Mouse (Mus musculus) bone marrow, adult 2 months (tissue): ENCODE results near the gene Gm4922. TPM values are rescaled to one million over a fixed set of nuclear protein-coding genes. Genes with fewer than 3 reads are reported as not detected.

Experiments
- H3K27ac ChIP-seq: fragments of 200-500 bp; 2 replicates; pipeline ENCODE4 v1.5.1; 2012; ENCODE audit warnings: low read depth, mild to moderate bottlenecking, control low read depth, inconsistent platforms, low read length; ENCODE audit not compliant: control insufficient read depth, poor library complexity, insufficient read depth
- H3K4me1 ChIP-seq: fragments of 200-500 bp; 2 replicates; pipeline ENCODE4 v1.6.1; 2011; ENCODE audit warnings: low read length; ENCODE audit not compliant: control insufficient read depth, insufficient read depth
- H3K4me3 ChIP-seq: fragments of 200-500 bp; replicated peaks from 2 replicates; pipeline ENCODE3; 2011; ENCODE audit warnings: mild to moderate bottlenecking, low read depth, low read length, control low read depth; ENCODE audit not compliant: control insufficient read depth
- CTCF ChIP-seq: fragments of 200-500 bp; IDR thresholded peaks from 2 replicates; pipeline ENCODE4 v1.5.1; 2011; ENCODE audit warnings: low read length, control low read depth; ENCODE audit not compliant: control insufficient read depth, insufficient read depth
- POLR2A ChIP-seq: fragments of 200-500 bp; IDR thresholded peaks from 2 replicates; pipeline ENCODE4 v1.6.1; 2011; ENCODE audit warnings: low read depth, mild to moderate bottlenecking, control low read depth, low read length, borderline replicate concordance; ENCODE audit not compliant: control insufficient read depth
- WGBS: fragments of 180-500 bp; shearing (Covaris S2); methylation state at CpG from one replicate; pipeline ENCODE4 v1.1.7; 2018; 5-methylcytosine and 5-hydroxymethylcytosine counted together
- polyA plus RNA-seq: library from polyadenylated mRNA; stranded (reverse); fragments of >200 nt; gene quantifications from 2 replicates; pipeline ENCODE4 v1.2.4, GENCODE M21; 2011; ENCODE audit warnings: low replicate concordance; ENCODE audit not compliant: missing spikeins, insufficient read depth, insufficient read length

Gene Gm4922
- polyA plus RNA-seq, 1 experiment = not detected

DNA sequence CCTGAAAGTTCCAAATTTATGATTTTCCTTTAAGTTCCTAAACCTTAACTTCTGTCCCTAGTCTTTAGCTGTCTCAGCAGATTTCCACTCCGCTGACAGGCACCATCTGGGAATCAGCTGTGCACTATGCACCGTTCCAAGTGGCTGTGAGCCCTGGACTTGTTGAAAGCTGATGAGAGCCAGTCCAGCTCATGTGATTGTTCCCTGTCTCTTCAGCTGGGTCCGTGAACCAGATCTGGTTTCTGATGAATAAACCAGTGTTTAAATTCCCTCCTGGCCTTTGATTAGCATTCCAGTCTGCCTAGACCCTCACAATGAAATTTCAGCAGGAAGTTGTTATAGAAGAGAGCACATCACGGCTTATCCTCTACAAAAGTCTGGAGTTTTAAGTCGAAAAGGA lies 30.0 kb upstream of the Gm4922 start:
- WGBS = 83% methylated on average over 5 of the region's 5 CpGs
- TF ChIP-seq CTCF (no peak), POLR2A (no peak)
- no peak overlapping the region for H3K27ac ChIP-seq
- no peaks in the 10 kb centered on the region for H3K4me1 ChIP-seq
- no peak overlapping the region for H3K4me3 ChIP-seq

DNA sequence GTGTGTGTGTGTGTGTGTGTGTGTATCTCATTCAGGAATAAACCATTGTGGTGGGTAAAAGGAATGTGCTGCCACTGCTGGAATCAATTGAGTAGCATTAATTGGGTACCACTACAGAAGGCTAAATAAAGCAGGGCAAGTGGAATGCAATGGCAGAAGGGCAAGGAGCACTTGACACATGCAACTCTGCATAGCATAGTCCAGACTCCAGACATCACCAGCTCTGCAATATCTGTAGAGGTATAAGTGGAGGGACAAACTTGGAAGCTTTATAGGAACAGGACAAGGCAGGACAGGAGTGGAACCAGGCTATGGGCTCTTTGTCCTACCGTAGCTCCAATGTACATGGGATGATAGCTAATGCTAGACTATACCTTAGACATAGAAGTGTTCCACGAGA lies 25.2 kb upstream of the Gm4922 start:
- no peaks in the 10 kb centered on the region for H3K4me1 ChIP-seq
- 88% methylated on average over 2 of the region's 2 CpGs for WGBS
- no peak overlapping the region for H3K4me3 ChIP-seq
- TF ChIP-seq POLR2A (no peak), CTCF (no peak)
- no peak overlapping the region for H3K27ac ChIP-seq

DNA sequence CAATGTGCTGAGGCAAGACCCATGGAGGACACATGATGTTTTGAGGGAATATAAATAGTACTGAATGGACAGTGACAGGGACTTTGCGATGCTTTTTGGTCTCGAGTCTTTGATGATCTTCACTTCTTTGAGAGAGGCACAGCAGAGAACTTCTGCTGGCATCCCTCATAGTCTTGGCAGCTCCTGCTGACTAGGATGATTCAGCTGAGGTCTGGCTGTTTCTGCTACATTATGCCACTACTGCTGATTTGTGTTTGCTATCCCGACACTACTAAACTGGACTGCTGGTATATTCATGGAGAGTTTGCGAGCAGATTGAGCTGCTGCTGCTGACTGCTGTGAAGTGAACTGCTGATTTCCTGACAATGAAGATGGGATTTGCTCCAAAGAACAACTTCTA lies 3.5 kb upstream of the Gm4922 start:
- Histone ChIP-seq H3K4me1 (no peaks in the 10 kb centered on the region), H3K27ac (no peak overlapping the region), H3K4me3 (no peak overlapping the region)
- TF ChIP-seq POLR2A (no peak), CTCF (no peak)
- 86% methylated on average over 4 of the region's 4 CpGs for WGBS

DNA sequence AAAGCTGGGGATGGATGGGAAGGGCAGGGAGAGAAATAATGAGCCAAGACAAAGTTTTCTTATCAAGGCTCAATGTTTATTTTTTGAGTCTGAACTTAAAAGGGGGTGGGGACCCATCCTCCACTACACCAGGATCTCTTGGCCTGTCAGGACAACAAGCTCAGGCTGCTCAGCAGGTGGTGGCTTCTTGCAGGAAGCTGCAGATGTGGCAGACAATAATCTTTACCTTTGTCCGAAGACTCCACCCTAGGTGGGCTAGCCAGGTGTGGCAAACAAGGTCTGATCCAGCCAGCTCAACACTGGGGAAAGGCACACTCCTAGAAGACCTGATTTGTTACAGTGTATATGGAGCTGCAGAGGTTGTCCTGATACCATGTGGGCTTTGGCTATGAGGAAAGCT lies 2.0 kb upstream of the Gm4922 start:
- H3K4me3 ChIP-seq = no peak overlapping the region
- no peak overlapping the region for H3K27ac ChIP-seq
- TF ChIP-seq POLR2A (no peak), CTCF (no peak)
- WGBS = 90% methylated on average over 1 of the region's 1 CpGs
- no peaks in the 10 kb centered on the region for H3K4me1 ChIP-seq

DNA sequence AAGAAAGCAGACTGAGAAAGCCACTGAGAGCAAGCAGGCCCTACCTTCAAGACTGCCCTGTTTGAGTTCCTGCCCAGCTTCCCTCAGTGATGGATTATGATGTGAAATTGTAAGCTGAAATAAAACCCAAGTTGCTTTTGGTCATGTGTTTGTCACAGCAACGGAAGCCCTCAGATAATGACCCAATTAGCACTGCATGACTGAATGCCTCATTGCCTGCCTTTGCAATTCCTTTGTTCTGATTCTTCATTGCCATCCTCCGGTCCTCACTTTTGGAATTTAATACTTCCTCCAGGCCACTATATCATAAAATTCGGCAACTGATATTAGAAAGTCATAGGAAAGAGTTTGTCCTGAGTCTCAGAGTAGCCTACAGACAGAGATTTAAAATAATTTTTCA lies 9.0 kb downstream of the Gm4922 start:
- H3K4me1 ChIP-seq = no peaks in the 10 kb centered on the region
- 76% methylated on average over 3 of the region's 3 CpGs for WGBS
- no peak overlapping the region for H3K27ac ChIP-seq
- H3K4me3 ChIP-seq = no peak overlapping the region
- no peak for TF ChIP-seq CTCF
- no peak for TF ChIP-seq POLR2A

DNA sequence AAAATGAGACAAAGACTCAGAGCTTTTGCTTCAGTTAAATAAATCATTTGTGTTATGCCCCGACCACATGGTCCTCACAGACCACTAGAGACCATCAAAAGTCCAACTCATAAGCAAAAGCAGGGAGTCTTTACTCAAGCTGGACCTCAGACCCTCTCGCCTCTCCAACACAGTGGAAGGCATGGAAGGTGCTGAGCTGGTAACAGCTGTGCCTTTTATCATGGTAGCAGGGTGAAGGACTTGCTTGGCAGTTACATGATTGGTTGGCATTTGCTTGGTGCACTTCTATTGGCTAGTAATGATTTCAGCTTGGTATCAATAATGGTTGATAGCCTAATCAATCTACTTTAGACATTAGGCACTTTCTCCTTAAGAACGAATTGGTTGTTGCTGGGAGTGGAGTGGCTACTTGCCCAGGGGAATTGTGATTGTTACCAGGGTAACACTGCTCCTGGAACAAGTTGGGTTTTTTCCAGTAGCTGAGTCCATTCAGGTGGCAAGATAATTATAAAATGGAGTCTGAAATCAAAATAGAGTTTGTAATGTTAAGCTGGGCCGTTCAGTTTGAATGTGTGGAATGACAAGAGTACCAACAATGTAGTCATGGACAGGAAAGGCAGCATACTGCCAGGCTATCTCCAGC lies 13.9 kb downstream of the Gm4922 start:
- no peak for TF ChIP-seq POLR2A
- TF ChIP-seq CTCF = no peak
- WGBS = 70% methylated on average over 4 of the region's 4 CpGs
- Histone ChIP-seq H3K4me1 (no peaks in the 10 kb centered on the region), H3K27ac (no peak overlapping the region), H3K4me3 (no peak overlapping the region)

DNA sequence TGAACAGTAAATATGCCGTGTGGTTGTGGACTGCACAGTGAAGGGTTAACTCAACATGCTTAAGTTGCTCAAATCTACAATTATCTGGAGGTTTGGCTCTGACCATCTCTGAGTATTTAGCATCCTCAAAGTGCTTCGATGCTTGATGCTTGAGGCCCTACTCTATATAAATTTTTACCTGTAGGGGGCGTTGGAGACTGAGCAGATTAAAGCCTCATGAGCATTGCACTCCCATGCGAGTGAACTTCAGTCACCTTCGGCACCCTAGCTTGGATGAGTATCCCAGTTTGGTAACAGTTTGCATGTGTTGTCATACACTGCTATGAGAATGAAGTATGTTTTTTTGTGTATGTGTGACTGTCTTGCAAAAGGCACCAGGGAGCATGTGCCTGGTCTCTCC lies 16.7 kb downstream of the Gm4922 start:
- Histone ChIP-seq H3K4me3 (no peak overlapping the region), H3K27ac (no peak overlapping the region), H3K4me1 (no peaks in the 10 kb centered on the region)
- TF ChIP-seq CTCF = no peak
- TF ChIP-seq POLR2A = no peak
- WGBS = 57% methylated on average over 5 of the region's 5 CpGs

DNA sequence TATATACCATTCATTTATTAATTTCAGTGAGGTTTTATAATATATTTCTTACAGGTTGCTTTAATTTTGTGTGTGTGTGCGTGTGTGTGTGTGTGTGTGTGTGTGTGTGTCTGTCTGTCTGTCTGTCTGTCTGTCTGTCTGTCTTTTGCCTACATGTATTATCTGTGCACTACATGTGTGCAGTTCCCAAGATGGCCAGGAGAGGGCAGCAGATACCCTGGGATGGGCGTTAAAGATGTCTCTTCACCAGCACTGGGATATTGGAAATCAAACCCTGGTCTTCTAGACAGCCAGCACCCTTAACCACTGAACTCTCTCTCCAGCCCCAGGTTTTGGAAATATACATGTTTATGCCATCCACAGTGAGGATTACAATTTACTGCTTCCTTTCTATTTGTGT lies 26.4 kb downstream of the Gm4922 start:
- no peak for TF ChIP-seq POLR2A
- peak; percentile 53 for TF ChIP-seq CTCF
- Histone ChIP-seq H3K4me3 (no peak overlapping the region), H3K27ac (no peak overlapping the region), H3K4me1 (no peaks in the 10 kb centered on the region)
- WGBS = 67% methylated on average over 2 of the region's 2 CpGs

DNA sequence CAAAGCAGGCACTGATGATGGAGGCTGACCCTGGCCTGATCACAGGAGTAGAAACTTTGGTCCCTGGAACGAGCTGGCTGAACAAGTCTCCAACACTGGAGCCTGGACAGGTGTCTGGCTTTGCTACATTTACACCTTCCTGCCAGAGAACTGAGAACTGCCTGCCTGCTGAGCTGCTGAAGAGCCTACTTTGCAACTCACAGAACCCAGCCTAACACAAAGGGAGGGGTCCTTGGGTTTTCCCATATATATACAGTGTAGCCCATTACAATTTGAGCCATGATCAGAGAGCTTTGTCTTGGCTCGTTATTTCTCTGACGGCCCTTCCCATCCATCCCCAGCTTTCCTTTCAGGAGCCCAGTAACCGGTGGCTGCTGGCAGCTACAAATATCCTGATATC lies 36.5 kb downstream of the Gm4922 start:
- Histone ChIP-seq H3K4me1 (no peaks in the 10 kb centered on the region), H3K4me3 (no peak overlapping the region), H3K27ac (no peak overlapping the region)
- TF ChIP-seq CTCF = no peak
- no peak for TF ChIP-seq POLR2A
- 78% methylated on average over 4 of the region's 4 CpGs for WGBS
